Mouse (Mus musculus): ENCODE measurements around the gene Copz1. TPM values are rescaled to one million over a fixed set of nuclear protein-coding genes. Genes with fewer than 3 reads are reported as not detected.

Gene Copz1
- polyA plus RNA-seq, 1 experiment from 2014 or later: 265 TPM

DNA sequence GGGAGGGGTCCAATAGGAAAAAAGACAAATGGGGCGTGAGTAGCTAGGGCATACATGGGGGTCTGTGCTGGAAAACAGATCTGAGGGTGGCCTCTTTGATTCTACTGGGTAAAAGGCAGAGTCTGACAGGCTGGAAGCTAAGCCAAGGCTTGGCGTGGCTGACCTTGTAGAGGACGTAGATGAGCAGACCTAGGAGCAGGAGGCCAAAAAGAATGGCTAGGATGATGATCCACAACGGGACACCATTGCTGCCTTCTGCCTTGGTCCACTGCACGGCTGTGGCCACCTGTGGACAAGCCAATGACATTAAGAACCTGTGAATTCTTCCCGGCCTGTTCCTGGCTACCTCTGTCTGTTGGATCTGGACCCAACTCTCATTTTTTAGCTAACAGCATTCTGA lies 73.3 kb downstream of the Copz1 start:
- Histone ChIP-seq H3K4me3 (replicated peaks; ENCODE audit: low read length) (no peak overlapping the region), H3K4me2 (ENCODE audit: low read depth, low read length) (no peak overlapping the region), H3K36me3 (ENCODE audit: control insufficient read depth, insufficient read depth, low read length) (peaks cover 12% of the 10 kb centered on the region), H3K9ac (ENCODE audit: low read length) (no peak overlapping the region), H3K27ac (ENCODE audit: low read length) (no peak overlapping the region), H3K4me1 (ENCODE audit: control insufficient read depth, insufficient read depth, low read length) (no peaks in the 10 kb centered on the region), H3K27me3 (ENCODE audit: control insufficient read depth, insufficient read depth, low read length) (no peaks in the 10 kb centered on the region), H3K9me3 (replicated peaks; ENCODE audit: control insufficient read depth, low read length) (no peaks in the 10 kb centered on the region)
- no peak for ATAC-seq (ENCODE audit: insufficient read depth, low FRiP score)
- WGBS: 91% methylated on average over 6 of the region's 6 CpGs

- Histone ChIP-seq H3K4me1 (ENCODE audit: control insufficient read depth, insufficient read depth, low read length) (no peaks in the 10 kb centered on the region), H3K9ac (ENCODE audit: low read length) (no peak overlapping the region), H3K4me2 (ENCODE audit: low read depth, low read length) (no peak overlapping the region), H3K36me3 (ENCODE audit: control insufficient read depth, insufficient read depth, low read length) (peaks cover 12% of the 10 kb centered on the region), H3K27ac (ENCODE audit: low read length) (no peak overlapping the region), H3K4me3 (replicated peaks; ENCODE audit: low read length) (no peak overlapping the region), H3K27me3 (ENCODE audit: control insufficient read depth, insufficient read depth, low read length) (no peaks in the 10 kb centered on the region), H3K9me3 (replicated peaks; ENCODE audit: control insufficient read depth, low read length) (no peaks in the 10 kb centered on the region)
- WGBS: 8% methylated on average over 2 of the region's 2 CpGs
- no peak for ATAC-seq (ENCODE audit: insufficient read depth, low FRiP score)
Observed at GRCm38 (mm10) chr15:103347275-103347684, 74.8 kb downstream of the Copz1 start.

MicroRNAs encoded within 50 kb of the gene (microRNA counts, 519-probe panel; counts per million panel counts)
- microRNA mmu-miR-148b: 3,201 counts per million, percentile 74 among the panel's probes with 10 or more counts

Small RNAs within 50 kb of the gene (microRNA-seq; reads per million reads assigned to microRNA genes)
- 192 reads per million, percentile 62 among the genes with 10 or more reads in this experiment for gene Mir148b

Other genes starting within 250 kb of the Copz1 start
- gene Smug1, start 105.6 kb upstream of the Copz1 start, polyA plus RNA-seq (2015; fragmentation: Nextera tagmentation; extraction: Ambion mirVana): 20.1 and 21.1 TPM in 2 replicates
- 88.3 and 91.8 TPM in 2 replicates for gene Cbx5, start 32.9 kb upstream of the Copz1 start, polyA plus RNA-seq (2015; fragmentation: Nextera tagmentation; extraction: Ambion mirVana)
- gene Hnrnpa1, start 32.3 kb upstream of the Copz1 start, polyA plus RNA-seq (2015; fragmentation: Nextera tagmentation; extraction: Ambion mirVana): 525 and 529 TPM in 2 replicates
- gene Nfe2, start 14.3 kb upstream of the Copz1 start, polyA plus RNA-seq (2015; fragmentation: Nextera tagmentation; extraction: Ambion mirVana): 8.7 and 11.1 TPM in 2 replicates
- 0.15 and 0.59 TPM in 2 replicates for gene Gpr84, start 37.9 kb downstream of the Copz1 start, polyA plus RNA-seq (2015; fragmentation: Nextera tagmentation; extraction: Ambion mirVana)
- 6.9 and 7.0 TPM in 2 replicates for gene Zfp385a, start 67.4 kb downstream of the Copz1 start, polyA plus RNA-seq (2015; fragmentation: Nextera tagmentation; extraction: Ambion mirVana)
- gene Itga5, start 94.0 kb downstream of the Copz1 start, polyA plus RNA-seq (2015; fragmentation: Nextera tagmentation; extraction: Ambion mirVana): 58.9 and 59.0 TPM in 2 replicates
- not detected in 2 replicates for gene Gtsf1, start 157.8 kb downstream of the Copz1 start, polyA plus RNA-seq (2015; fragmentation: Nextera tagmentation; extraction: Ambion mirVana)
- gene Gtsf2, start 175.8 kb downstream of the Copz1 start, polyA plus RNA-seq (2015; fragmentation: Nextera tagmentation; extraction: Ambion mirVana): not detected in 2 replicates
- gene Nckap1l, start 181.1 kb downstream of the Copz1 start, polyA plus RNA-seq (2015; fragmentation: Nextera tagmentation; extraction: Ambion mirVana): 4.5 and 4.6 TPM in 2 replicates
- gene Pde1b, start 230.3 kb downstream of the Copz1 start, polyA plus RNA-seq (2015; fragmentation: Nextera tagmentation; extraction: Ambion mirVana): 10.7 and 10.8 TPM in 2 replicates

Data from stomach, embryonic 16.5 days (tissue).